Mouse (Mus musculus): ENCODE data around the gene Olfr713. TPM values are rescaled to one million over a fixed set of nuclear protein-coding genes. Genes with fewer than 3 reads are reported as not detected.

The Olfr713 gene
- polyA plus RNA-seq (2014; fragmentation: Nextera tagmentation; extraction: Ambion mirVana) = not detected in 2 replicates

GRCm38 (mm10) chr7:107030874-107031273, at the start of gene Olfr713:
Gene Olfr713, plus strand, starts transcription at chr7:107031174.
- no peak within 1 kb of the TSS for H3K4me3 ChIP-seq (ENCODE audit: low read depth, low read length)
- no peaks in the 10 kb centered on the region for H3K9me3 ChIP-seq (ENCODE audit: control insufficient read depth, low read length)
- no peak within 1 kb of the TSS for H3K4me2 ChIP-seq (ENCODE audit: low read length)
- H3K36me3 ChIP-seq (ENCODE audit: control insufficient read depth, insufficient read depth, low read length) = no peaks in the 10 kb centered on the region
- H3K4me1 ChIP-seq (replicated peaks; ENCODE audit: control insufficient read depth, insufficient read depth, low read length) = no peaks in the 10 kb centered on the region
- H3K27me3 ChIP-seq (replicated peaks; ENCODE audit: control insufficient read depth, insufficient read depth, low read length) = no peaks in the 10 kb centered on the region
- 85% methylated on average over 1 of the region's 1 CpGs for WGBS
- ATAC-seq (replicated peaks; ENCODE audit: low FRiP score, low TSS enrichment, low read depth) (no peak), DNase-seq (ENCODE audit: low spot score) (no peak)
- no peak within 1 kb of the TSS for H3K27ac ChIP-seq (ENCODE audit: low read depth)
- no peak within 1 kb of the TSS for H3K9ac ChIP-seq (ENCODE audit: low read length)

- Histone ChIP-seq H3K4me3 (ENCODE audit: low read depth, low read length) (no peak overlapping the region), H3K9me3 (ENCODE audit: control insufficient read depth, low read length) (no peaks in the 10 kb centered on the region), H3K4me1 (replicated peaks; ENCODE audit: control insufficient read depth, insufficient read depth, low read length) (no peaks in the 10 kb centered on the region), H3K27ac (ENCODE audit: low read depth) (no peak overlapping the region), H3K9ac (ENCODE audit: low read length) (no peak overlapping the region), H3K4me2 (ENCODE audit: low read length) (no peak overlapping the region), H3K36me3 (ENCODE audit: control insufficient read depth, insufficient read depth, low read length) (no peaks in the 10 kb centered on the region), H3K27me3 (replicated peaks; ENCODE audit: control insufficient read depth, insufficient read depth, low read length) (no peaks in the 10 kb centered on the region)
- 91% methylated on average over 3 of the region's 3 CpGs for WGBS
- no peak for DNase-seq (ENCODE audit: low spot score)
- no peak for ATAC-seq (replicated peaks; ENCODE audit: low FRiP score, low TSS enrichment, low read depth)
Observed at GRCm38 (mm10) chr7:106985236-106985635, 45.7 kb upstream of the Olfr713 start.

GRCm38 (mm10) chr7:107000798-107001197, 30.2 kb upstream of the Olfr713 start:
- Histone ChIP-seq H3K4me3 (ENCODE audit: low read depth, low read length) (no peak overlapping the region), H3K9ac (ENCODE audit: low read length) (no peak overlapping the region), H3K27me3 (replicated peaks; ENCODE audit: control insufficient read depth, insufficient read depth, low read length) (no peaks in the 10 kb centered on the region), H3K27ac (ENCODE audit: low read depth) (no peak overlapping the region), H3K4me2 (ENCODE audit: low read length) (no peak overlapping the region), H3K4me1 (replicated peaks; ENCODE audit: control insufficient read depth, insufficient read depth, low read length) (no peaks in the 10 kb centered on the region), H3K36me3 (ENCODE audit: control insufficient read depth, insufficient read depth, low read length) (no peaks in the 10 kb centered on the region), H3K9me3 (ENCODE audit: control insufficient read depth, low read length) (no peaks in the 10 kb centered on the region)
- 91% methylated on average over 7 of the region's 7 CpGs for WGBS
- no peak for ATAC-seq (replicated peaks; ENCODE audit: low FRiP score, low TSS enrichment, low read depth)
- DNase-seq (ENCODE audit: low spot score) = no peak

- Histone ChIP-seq H3K9ac (ENCODE audit: low read length) (no peak overlapping the region), H3K27me3 (replicated peaks; ENCODE audit: control insufficient read depth, insufficient read depth, low read length) (no peaks in the 10 kb centered on the region), H3K4me2 (ENCODE audit: low read length) (no peak overlapping the region), H3K9me3 (ENCODE audit: control insufficient read depth, low read length) (no peaks in the 10 kb centered on the region), H3K4me1 (replicated peaks; ENCODE audit: control insufficient read depth, insufficient read depth, low read length) (no peaks in the 10 kb centered on the region), H3K27ac (ENCODE audit: low read depth) (no peak overlapping the region), H3K36me3 (ENCODE audit: control insufficient read depth, insufficient read depth, low read length) (no peaks in the 10 kb centered on the region), H3K4me3 (ENCODE audit: low read depth, low read length) (no peak overlapping the region)
- DNase-seq (ENCODE audit: low spot score) = no peak
- WGBS = 47% methylated on average over 3 of the region's 3 CpGs
- no peak for ATAC-seq (replicated peaks; ENCODE audit: low FRiP score, low TSS enrichment, low read depth)
Observed at GRCm38 (mm10) chr7:107004169-107004568, 26.8 kb upstream of the Olfr713 start.

GRCm38 (mm10) chr7:107005972-107006371, 25.0 kb upstream of the Olfr713 start, which contains the start of gene Olfr2:
Gene Olfr2, minus strand, starts transcription at chr7:107006072.
- Histone ChIP-seq H3K36me3 (ENCODE audit: control insufficient read depth, insufficient read depth, low read length) (no peaks in the 10 kb centered on the region), H3K4me2 (ENCODE audit: low read length) (no peak within 1 kb of the TSS), H3K4me1 (replicated peaks; ENCODE audit: control insufficient read depth, insufficient read depth, low read length) (no peaks in the 10 kb centered on the region), H3K27me3 (replicated peaks; ENCODE audit: control insufficient read depth, insufficient read depth, low read length) (no peaks in the 10 kb centered on the region), H3K9me3 (ENCODE audit: control insufficient read depth, low read length) (no peaks in the 10 kb centered on the region), H3K27ac (ENCODE audit: low read depth) (no peak within 1 kb of the TSS), H3K4me3 (ENCODE audit: low read depth, low read length) (no peak within 1 kb of the TSS), H3K9ac (ENCODE audit: low read length) (no peak within 1 kb of the TSS)
- 47% methylated on average over 1 of the region's 1 CpGs for WGBS
- no peak for ATAC-seq (replicated peaks; ENCODE audit: low FRiP score, low TSS enrichment, low read depth)
- DNase-seq (ENCODE audit: low spot score) = no peak

GRCm38 (mm10) chr7:107039934-107040563, 9.1 kb downstream of the Olfr713 start:
- no peaks in the 10 kb centered on the region for H3K9me3 ChIP-seq (ENCODE audit: control insufficient read depth, low read length)
- H3K27ac ChIP-seq (ENCODE audit: low read depth) = no peak overlapping the region
- H3K4me3 ChIP-seq (ENCODE audit: low read depth, low read length) = no peak overlapping the region
- 64% methylated on average over 2 of the region's 2 CpGs for WGBS
- no peaks in the 10 kb centered on the region for H3K4me1 ChIP-seq (replicated peaks; ENCODE audit: control insufficient read depth, insufficient read depth, low read length)
- no peak overlapping the region for H3K4me2 ChIP-seq (ENCODE audit: low read length)
- ATAC-seq (replicated peaks; ENCODE audit: low FRiP score, low TSS enrichment, low read depth) (no peak), DNase-seq (ENCODE audit: low spot score) (no peak)
- no peaks in the 10 kb centered on the region for H3K27me3 ChIP-seq (replicated peaks; ENCODE audit: control insufficient read depth, insufficient read depth, low read length)
- no peak overlapping the region for H3K9ac ChIP-seq (ENCODE audit: low read length)
- H3K36me3 ChIP-seq (ENCODE audit: control insufficient read depth, insufficient read depth, low read length) = no peaks in the 10 kb centered on the region

- DNase-seq (ENCODE audit: low spot score) (no peak), ATAC-seq (replicated peaks; ENCODE audit: low FRiP score, low TSS enrichment, low read depth) (no peak)
- 84% methylated on average over 3 of the region's 3 CpGs for WGBS
Observed at GRCm38 (mm10) chr7:107043136-107043535, 12.2 kb downstream of the Olfr713 start.

GRCm38 (mm10) chr7:107044407-107044806, 13.4 kb downstream of the Olfr713 start:
- 56% methylated on average over 1 of the region's 1 CpGs for WGBS
- no peak for ATAC-seq (replicated peaks; ENCODE audit: low FRiP score, low TSS enrichment, low read depth)
- no peaks in the 10 kb centered on the region for H3K27me3 ChIP-seq (replicated peaks; ENCODE audit: control insufficient read depth, insufficient read depth, low read length)
- no peak overlapping the region for H3K4me3 ChIP-seq (ENCODE audit: low read depth, low read length)
- no peaks in the 10 kb centered on the region for H3K4me1 ChIP-seq (replicated peaks; ENCODE audit: control insufficient read depth, insufficient read depth, low read length)
- H3K27ac ChIP-seq (ENCODE audit: low read depth) = no peak overlapping the region
- no peaks in the 10 kb centered on the region for H3K36me3 ChIP-seq (ENCODE audit: control insufficient read depth, insufficient read depth, low read length)
- H3K9ac ChIP-seq (ENCODE audit: low read length) = no peak overlapping the region
- no peak for DNase-seq (ENCODE audit: low spot score)
- no peaks in the 10 kb centered on the region for H3K9me3 ChIP-seq (ENCODE audit: control insufficient read depth, low read length)
- H3K4me2 ChIP-seq (ENCODE audit: low read length) = no peak overlapping the region

More at GRCm38 (mm10) chr7:107043136-107043535, 12.2 kb downstream of the Olfr713 start:
- H3K36me3 ChIP-seq (ENCODE audit: control insufficient read depth, insufficient read depth, low read length) = no peaks in the 10 kb centered on the region
- H3K9me3 ChIP-seq (ENCODE audit: control insufficient read depth, low read length) = no peaks in the 10 kb centered on the region
- H3K4me2 ChIP-seq (ENCODE audit: low read length) = no peak overlapping the region
- H3K9ac ChIP-seq (ENCODE audit: low read length) = no peak overlapping the region
- no peaks in the 10 kb centered on the region for H3K27me3 ChIP-seq (replicated peaks; ENCODE audit: control insufficient read depth, insufficient read depth, low read length)
- no peak overlapping the region for H3K4me3 ChIP-seq (ENCODE audit: low read depth, low read length)
- H3K27ac ChIP-seq (ENCODE audit: low read depth) = no peak overlapping the region
- H3K4me1 ChIP-seq (replicated peaks; ENCODE audit: control insufficient read depth, insufficient read depth, low read length) = no peaks in the 10 kb centered on the region

- H3K27me3 ChIP-seq (replicated peaks; ENCODE audit: control insufficient read depth, insufficient read depth, low read length) = no peaks in the 10 kb centered on the region
- no peaks in the 10 kb centered on the region for H3K36me3 ChIP-seq (ENCODE audit: control insufficient read depth, insufficient read depth, low read length)
- H3K4me3 ChIP-seq (ENCODE audit: low read depth, low read length) = no peak overlapping the region
- H3K4me1 ChIP-seq (replicated peaks; ENCODE audit: control insufficient read depth, insufficient read depth, low read length) = no peaks in the 10 kb centered on the region
- H3K9ac ChIP-seq (ENCODE audit: low read length) = no peak overlapping the region
- H3K27ac ChIP-seq (ENCODE audit: low read depth) = no peak overlapping the region
- H3K9me3 ChIP-seq (ENCODE audit: control insufficient read depth, low read length) = no peaks in the 10 kb centered on the region
- ATAC-seq (replicated peaks; ENCODE audit: low FRiP score, low TSS enrichment, low read depth) (no peak), DNase-seq (ENCODE audit: low spot score) (no peak)
- no peak overlapping the region for H3K4me2 ChIP-seq (ENCODE audit: low read length)
- WGBS = 2% methylated on average over 5 of the region's 5 CpGs
Observed at GRCm38 (mm10) chr7:107045833-107046232, 14.9 kb downstream of the Olfr713 start.

Data from intestine, embryonic 14.5 days (tissue).